Mouse (Mus musculus) testis, adult 2 months (tissue): ENCODE data around the gene Dgki.

Source experiments
- CTCF ChIP-seq: fragments of 200-500 bp; IDR thresholded peaks from 2 replicates; pipeline ENCODE4 v1.5.1; 2012; ENCODE audit warnings: low read depth, mild to moderate bottlenecking, inconsistent platforms, low read length, moderate library complexity; ENCODE audit not compliant: control insufficient read depth, insufficient read depth, insufficient replicate concordance
- POLR2A ChIP-seq: fragments of 200-500 bp; IDR thresholded peaks from 2 replicates; pipeline ENCODE4 v1.6.1; 2012; ENCODE audit warnings: low read depth, mild to moderate bottlenecking, inconsistent platforms, low read length, moderate library complexity; ENCODE audit not compliant: control insufficient read depth

DNA sequence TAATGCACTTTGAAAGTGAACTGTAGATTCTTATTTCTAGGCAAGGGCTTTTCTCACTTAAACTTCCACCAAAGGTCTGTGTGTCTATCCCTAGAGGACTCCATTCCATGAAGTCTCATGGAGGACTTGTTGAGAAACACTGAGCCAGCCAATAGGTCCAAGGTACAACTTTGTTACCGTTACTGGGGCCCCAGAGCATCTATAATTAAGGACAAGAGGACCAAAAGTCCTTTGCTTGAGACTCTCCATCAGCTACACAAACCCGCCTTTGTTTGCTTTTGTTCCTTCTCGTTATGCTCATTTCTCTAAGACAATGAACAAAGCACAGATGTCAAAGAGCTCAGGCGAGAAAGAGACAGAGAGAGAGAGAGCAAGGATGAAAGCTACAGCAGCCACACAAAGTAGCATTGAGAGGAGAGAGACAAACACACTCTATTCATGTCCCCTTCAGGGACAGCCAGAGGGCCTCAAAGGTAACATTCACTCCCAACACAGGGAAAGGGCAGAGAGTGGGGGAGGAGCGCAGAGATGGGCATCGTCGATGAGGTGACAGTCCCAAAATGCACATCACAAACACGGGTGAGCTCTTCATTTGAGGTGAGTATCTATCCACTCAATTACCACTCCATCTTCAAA lies 396.7 kb downstream of the Dgki start:
- no peak for TF ChIP-seq CTCF
- no peak for TF ChIP-seq POLR2A
